Mouse (Mus musculus): Measurements from ENCODE around the gene Itgb7. TPM values are rescaled to one million over a fixed set of nuclear protein-coding genes. Genes with fewer than 3 reads are reported as not detected.

The Itgb7 gene
- total and polyA plus RNA-seq, 2 experiments from 2014 or later: 0.23 to 0.79 TPM

- peak overlapping the region; percentile 67 for H3K4me3 ChIP-seq (ENCODE audit: low read depth, low read length)
- H3K9ac ChIP-seq (replicated peaks; ENCODE audit: low read depth, low read length): peak overlapping the region; percentile 61
- no peaks in the 10 kb centered on the region for H3K27me3 ChIP-seq (ENCODE audit: control insufficient read depth, insufficient read depth, low read length)
- H3K9me3 ChIP-seq (replicated peaks; ENCODE audit: control insufficient read depth, low read length): no peaks in the 10 kb centered on the region
- no peak for TF ChIP-seq CTCF (IDR thresholded peaks at IDR 0.05; ENCODE audit: low read depth)
- TF ChIP-seq EP300 (IDR thresholded peaks at IDR 0.05; ENCODE audit: low read depth): no peak
- H3K4me1 ChIP-seq (ENCODE audit: control insufficient read depth, insufficient read depth): 0 out of 2 replicates have a peak, but pooled peaks cover 12% of the 10 kb centered on the region
- DNase-seq (ENCODE audit: low spot score): no peak
- no peak for ATAC-seq (ENCODE audit: insufficient read depth, low read depth)
- WGBS: 23% methylated on average over 19 of the region's 19 CpGs
- H3K27ac ChIP-seq (ENCODE audit: low read depth): peak overlapping the region; percentile 62
- H3K4me2 ChIP-seq (ENCODE audit: low read depth, low read length): peak overlapping the region; percentile 78
- no peaks in the 10 kb centered on the region for H3K36me3 ChIP-seq (replicated peaks; ENCODE audit: control insufficient read depth, insufficient read depth, low read length)
These were observed 12.8 kb upstream of the Itgb7 start for GRCm38 (mm10) chr15:102244306-102245191.

GRCm38 (mm10) chr15:102243229-102244190 lies 11.8 kb upstream of the Itgb7 start:
- Histone ChIP-seq H3K27me3 (ENCODE audit: control insufficient read depth, insufficient read depth, low read length) (no peaks in the 10 kb centered on the region), H3K27ac (ENCODE audit: low read depth) (peak overlapping the region; percentile 60), H3K4me2 (ENCODE audit: low read depth, low read length) (peak overlapping the region; percentile 78), H3K9me3 (replicated peaks; ENCODE audit: control insufficient read depth, low read length) (no peaks in the 10 kb centered on the region), H3K4me1 (ENCODE audit: control insufficient read depth, insufficient read depth) (0 out of 2 replicates have a peak, but pooled peaks cover 7% of the 10 kb centered on the region), H3K4me3 (ENCODE audit: low read depth, low read length) (peak overlapping the region; percentile 17; the same call in 1 of the 2 replicates), H3K36me3 (replicated peaks; ENCODE audit: control insufficient read depth, insufficient read depth, low read length) (no peaks in the 10 kb centered on the region), H3K9ac (replicated peaks; ENCODE audit: low read depth, low read length) (no peak overlapping the region; the same call in 1 of the 2 replicates)
- no peak for ATAC-seq (ENCODE audit: insufficient read depth, low read depth)
- 39% methylated on average over 22 of the region's 22 CpGs for WGBS
- no peak for TF ChIP-seq CTCF (IDR thresholded peaks at IDR 0.05; ENCODE audit: low read depth)
- no peak for TF ChIP-seq EP300 (IDR thresholded peaks at IDR 0.05; ENCODE audit: low read depth)
- no peak for DNase-seq (ENCODE audit: low spot score)

- Histone ChIP-seq H3K4me3 (ENCODE audit: low read depth, low read length) (no peak overlapping the region), H3K27ac (ENCODE audit: low read depth) (peak overlapping the region; percentile 60; the same call in 1 of the 2 replicates), H3K36me3 (replicated peaks; ENCODE audit: control insufficient read depth, insufficient read depth, low read length) (no peaks in the 10 kb centered on the region), H3K4me2 (ENCODE audit: low read depth, low read length) (peak overlapping the region; percentile 78), H3K9ac (replicated peaks; ENCODE audit: low read depth, low read length) (no peak overlapping the region), H3K4me1 (ENCODE audit: control insufficient read depth, insufficient read depth) (0 out of 2 replicates have a peak, but pooled peaks cover 2% of the 10 kb centered on the region), H3K9me3 (replicated peaks; ENCODE audit: control insufficient read depth, low read length) (no peaks in the 10 kb centered on the region), H3K27me3 (ENCODE audit: control insufficient read depth, insufficient read depth, low read length) (no peaks in the 10 kb centered on the region)
- TF ChIP-seq EP300 (IDR thresholded peaks at IDR 0.05; ENCODE audit: low read depth) (no peak), CTCF (IDR thresholded peaks at IDR 0.05; ENCODE audit: low read depth) (no peak)
- DNase-seq (ENCODE audit: low spot score): no peak
- no peak for ATAC-seq (ENCODE audit: insufficient read depth, low read depth)
- 50% methylated on average over 12 of the region's 12 CpGs for WGBS
These were observed 10.9 kb upstream of the Itgb7 start for GRCm38 (mm10) chr15:102242404-102243228.

DNA sequence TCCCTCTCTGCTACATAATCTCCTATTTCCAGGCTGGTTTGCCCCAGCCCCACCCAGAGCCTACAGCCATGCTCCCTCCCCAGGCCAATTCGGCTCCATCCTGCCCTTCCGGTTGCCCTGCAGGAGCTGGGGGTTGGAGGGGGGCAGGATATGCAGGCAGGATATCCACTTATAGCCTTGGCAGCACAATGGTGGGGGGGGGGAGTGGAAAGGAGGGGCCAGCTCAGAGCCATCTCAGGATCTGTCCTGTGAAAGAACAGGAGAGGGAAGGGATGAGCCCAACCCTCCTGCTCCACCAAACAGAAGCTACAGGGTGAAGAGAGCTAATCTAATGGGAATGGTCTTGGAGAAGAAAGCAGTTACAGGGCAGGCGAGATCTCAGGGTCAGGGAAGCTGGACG lies 8.9 kb upstream of the Itgb7 start:
- H3K36me3 ChIP-seq (replicated peaks; ENCODE audit: control insufficient read depth, insufficient read depth, low read length): no peaks in the 10 kb centered on the region
- WGBS: 51% methylated on average over 4 of the region's 4 CpGs
- H3K4me1 ChIP-seq (ENCODE audit: control insufficient read depth, insufficient read depth): peaks cover 2% of the 10 kb centered on the region; the same call in 1 of the 2 replicates
- no peak overlapping the region for H3K4me3 ChIP-seq (ENCODE audit: low read depth, low read length)
- DNase-seq (ENCODE audit: low spot score): peak; percentile 49
- peak overlapping the region; percentile 60 for H3K27ac ChIP-seq (ENCODE audit: low read depth)
- H3K9me3 ChIP-seq (replicated peaks; ENCODE audit: control insufficient read depth, low read length): no peaks in the 10 kb centered on the region
- ATAC-seq (ENCODE audit: insufficient read depth, low read depth): peak; percentile 49
- no peaks in the 10 kb centered on the region for H3K27me3 ChIP-seq (ENCODE audit: control insufficient read depth, insufficient read depth, low read length)
- 0 out of 2 replicates have a peak, but pooled peaks have one; percentile 58 for TF ChIP-seq EP300 (IDR thresholded peaks at IDR 0.05; ENCODE audit: low read depth)
- no peak for TF ChIP-seq CTCF (IDR thresholded peaks at IDR 0.05; ENCODE audit: low read depth)
- no peak overlapping the region for H3K9ac ChIP-seq (replicated peaks; ENCODE audit: low read depth, low read length)
- no peak overlapping the region for H3K4me2 ChIP-seq (ENCODE audit: low read depth, low read length)
